Mouse (Mus musculus) urinary bladder, postnatal 4 days (tissue): ENCODE data around the gene Plek2.

Experiments used
- DNase-seq, 2 experiments: peaks; one replicate each; pipeline ENCODE4 v3.0.0; 2021 to 2022; ENCODE audit warnings: low spot score in 2 of 2

The Plek2 gene

GRCm38 (mm10) chr12:78910684-78911461 is 4.1 kb upstream of the Plek2 start:
- DNase-seq = no peak

GRCm38 (mm10) chr12:78908081-78908605 is 1.4 kb upstream of the Plek2 start:
- DNase-seq = no peak

GRCm38 (mm10) chr12:78904499-78904898 is 2.3 kb downstream of the Plek2 start:
- no peak for DNase-seq

GRCm38 (mm10) chr12:78903313-78903712 is 3.5 kb downstream of the Plek2 start:
- no peak for DNase-seq

- DNase-seq = no peak
These were observed 5.3 kb downstream of the Plek2 start for GRCm38 (mm10) chr12:78901467-78901866.

GRCm38 (mm10) chr12:78897861-78898260 is 8.9 kb downstream of the Plek2 start:
- DNase-seq = no peak

- no peak for DNase-seq
These were observed 15.6 kb downstream of the Plek2 start for GRCm38 (mm10) chr12:78891149-78891548.

- DNase-seq = no peak
These were observed 16.7 kb downstream of the Plek2 start for GRCm38 (mm10) chr12:78890062-78890461.

GRCm38 (mm10) chr12:78874581-78874980 is 32.2 kb downstream of the Plek2 start:
- DNase-seq = no peak

GRCm38 (mm10) chr12:78868115-78868514 is 38.6 kb downstream of the Plek2 start:
- no peak for DNase-seq

GRCm38 (mm10) chr12:78865434-78865833 is 41.3 kb downstream of the Plek2 start:
- DNase-seq = no peak

GRCm38 (mm10) chr12:78862254-78862730 is 44.5 kb downstream of the Plek2 start:
- DNase-seq = no peak

GRCm38 (mm10) chr12:78861496-78862253 is 45.1 kb downstream of the Plek2 start, which contains the start of the genes Atp6v1d and Eif2s1:
TSS of gene Atp6v1d (minus strand) at chr12:78861638.
TSS of gene Eif2s1 (plus strand) at chr12:78861819.
- peak; percentile 98 to 99 for DNase-seq

- DNase-seq = no peak
These were observed 45.8 kb downstream of the Plek2 start for GRCm38 (mm10) chr12:78860921-78861495.

- DNase-seq = no peak
These were observed 58.5 kb downstream of the Plek2 start for GRCm38 (mm10) chr12:78848246-78848645.

- no peak for DNase-seq
These were observed 64.3 kb downstream of the Plek2 start for GRCm38 (mm10) chr12:78842429-78842828.

- no peak for DNase-seq
These were observed 66.9 kb downstream of the Plek2 start for GRCm38 (mm10) chr12:78839906-78840305.
